Mouse (Mus musculus) CH12.LX (cell line): ENCODE results near the gene Shisa4.

ENCODE experiments used
- CHD2 ChIP-seq: IDR thresholded peaks from 2 replicates; pipeline ENCODE4 v1.6.1; 2011; ENCODE audit warnings: low read length, improper control_type of control experiment
- CTCF ChIP-seq, 2 experiments: IDR thresholded peaks in 1 of 2; conservative IDR thresholded peaks in 1 of 2; 2 replicates each; pipeline ENCODE4 v1.5.1; 2011 to 2012; ENCODE audit warnings: low read depth in 2 of 2, low read length in 2 of 2, improper control_type of control experiment in 1 of 2, inconsistent platforms in 1 of 2, mild to moderate bottlenecking in 1 of 2, moderate library complexity in 1 of 2
- EP300 ChIP-seq: IDR thresholded peaks from 2 replicates; pipeline ENCODE4 v1.6.1; 2011; ENCODE audit warnings: low read length, improper control_type of control experiment
- NRF1 ChIP-seq: IDR thresholded peaks from 2 replicates; pipeline ENCODE4 v1.6.1; 2014; ENCODE audit warnings: low read depth, mild to moderate bottlenecking, inconsistent platforms, low read length, improper control_type of control experiment, moderate library complexity
- POLR2A ChIP-seq: IDR thresholded peaks from 2 replicates; pipeline ENCODE4 v1.6.1; 2011; ENCODE audit warnings: low read depth, mild to moderate bottlenecking, improper control_type of control experiment, low read length
- RAD21 ChIP-seq: IDR thresholded peaks from 2 replicates; pipeline ENCODE4 v1.6.1; 2011; ENCODE audit warnings: low read depth, mild to moderate bottlenecking, low read length, improper control_type of control experiment, moderate library complexity
- ZKSCAN1 ChIP-seq: IDR thresholded peaks from 2 replicates; pipeline ENCODE4 v1.6.1; 2012; ENCODE audit warnings: low read depth, inconsistent platforms, low read length, improper control_type of control experiment, borderline replicate concordance

DNA sequence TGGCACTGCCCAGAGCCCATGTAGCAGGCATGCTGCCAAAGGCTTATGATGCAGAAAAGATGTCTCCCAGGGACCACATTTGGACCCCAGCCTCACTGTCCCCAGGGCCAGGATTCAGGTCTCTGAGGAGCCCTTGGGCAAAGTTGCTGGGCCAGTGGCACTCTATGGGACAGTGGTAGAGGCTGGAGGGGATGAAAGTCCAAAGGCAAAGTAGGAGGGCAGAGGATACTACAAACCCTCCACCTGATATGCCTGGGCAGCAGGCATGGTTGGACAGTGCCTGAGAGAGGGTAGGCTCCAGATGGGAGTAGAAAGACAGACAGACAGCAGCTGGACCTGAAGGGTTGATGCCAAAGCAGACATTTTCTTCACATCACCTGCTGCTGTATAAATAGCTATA lies 8.7 kb downstream of the Shisa4 start:
- no peak for TF ChIP-seq ZKSCAN1
- TF ChIP-seq EP300, result no peak
- TF ChIP-seq CHD2, result no peak
- TF ChIP-seq CTCF (conservative IDR thresholded peaks at IDR 0.05 in 1 of 2, IDR thresholded peaks at IDR 0.05 in 1 of 2; ENCODE audit: low read depth in 2 of 2, low read length in 2 of 2), result no peak
- no peak for TF ChIP-seq POLR2A
- TF ChIP-seq NRF1, result no peak
- TF ChIP-seq RAD21, result no peak
